ENCODE assay signal across 15 mouse cellular contexts in the genomic region with DNA sequence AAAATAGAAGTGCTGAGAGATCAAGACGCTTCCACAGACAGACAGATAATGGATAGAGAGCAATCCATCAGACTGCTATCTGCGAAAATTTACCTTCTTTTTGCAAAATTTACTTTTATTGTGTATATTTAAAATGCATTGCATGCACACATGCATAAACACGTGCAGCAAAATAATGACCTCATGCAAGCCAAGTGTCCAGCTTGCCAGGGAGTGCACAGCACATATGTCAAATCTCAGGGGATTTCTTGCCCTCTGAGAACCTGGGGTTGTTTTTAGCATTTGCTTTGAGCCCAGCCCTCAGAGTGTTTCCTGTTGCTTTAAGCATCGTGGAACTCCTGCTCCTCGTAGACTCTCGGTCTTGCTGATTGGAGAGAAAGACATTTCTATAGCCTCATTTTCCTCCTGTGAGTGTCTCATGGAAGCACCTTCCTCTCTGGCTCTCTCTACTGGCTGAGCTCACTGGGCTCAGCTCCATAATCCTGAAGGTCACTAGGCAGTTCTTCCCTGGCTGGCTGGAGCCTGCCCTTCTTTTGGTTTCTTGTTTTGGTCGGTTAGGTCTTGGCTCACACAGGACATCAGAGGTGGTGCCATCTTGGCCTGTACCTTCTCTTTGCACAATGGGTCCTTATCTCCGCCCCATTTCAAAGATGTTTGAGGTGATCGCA.
DNase-seq lines count a peak whose midpoint lies in the region; TF ChIP-seq lines count a peak whose summit lies in the region.
"Had no signal": no experiment of that assay in that cellular context is flagged by ENCODE, and none has a peak within 500 bp of the region (broad histone marks: within the 10 kb centered on the region; RNA-seq: fewer than 3 reads in every experiment).

No protein-coding gene starts in this region.

- TF ChIP-seq POLR2A in lung, adult 2 months (IDR thresholded peaks at IDR 0.05; ENCODE audit: borderline replicate concordance, extremely low read depth, low read depth, low read length): no peak

- no peaks in the 10 kb centered on the region for H3K4me1 ChIP-seq in lung, adult 2 months (ENCODE audit: control insufficient read depth, insufficient read depth, low read length)
- H3K4me1 ChIP-seq: embryonic facial prominence, embryonic 10.5 days; forebrain, embryonic 15.5 days; hindbrain, embryonic 15.5 days; neural tube, embryonic 13.5 days had no signal

- intact Hi-C loops in heart, postnatal 10 days (cut with DNase I): no loop called here
- intact Hi-C loops in heart, postnatal 36 days (cut with DNase I): no loop called here

- TF ChIP-seq CTCF in lung, adult 2 months (IDR thresholded peaks at IDR 0.05; ENCODE audit: insufficient read depth, low read length): no peak

- WGBS in lung, adult 2 months: 63% methylated on average over 9 of the region's 9 CpGs

- no peak overlapping the region for H3K4me3 ChIP-seq in lung, adult 2 months (replicated peaks; ENCODE audit: extremely low read depth, low read depth, low read length)
- H3K4me3 ChIP-seq: embryonic facial prominence, embryonic 10.5 days; forebrain, embryonic 15.5 days; hindbrain, embryonic 15.5 days; liver, embryonic 13.5 days; neural tube, embryonic 13.5 days had no signal

- DNase-seq in heart, postnatal 10 days: peak; percentile 37 to 47
- DNase-seq in heart, adult 11 months: no peak
- peak; percentile 64 for DNase-seq in adrenal gland, postnatal 10 days
- peak; percentile 53 for DNase-seq in cerebellum, adult 11 months
- DNase-seq in heart, postnatal 36 days: peak; percentile 10 to 11
- no peak for DNase-seq in embryo, embryonic 11 days
- DNase-seq in lung, adult 2 months: no peak
- no peak for DNase-seq in layer of hippocampus, postnatal 14 days (ENCODE audit: low spot score in 2 of 2)
- DNase-seq: layer of hippocampus, postnatal 36 days; liver, embryonic 13.5 days; thymus, postnatal 14 days had no signal

Comparison
In these comparisons a context has a peak if more than half of its experiments do, and no peak if none do; other contexts are left out.
1. DNase-seq: peak in heart, postnatal 10 days (2 of 2), adrenal gland, postnatal 10 days (single experiment), cerebellum, adult 11 months (single experiment) and heart, postnatal 36 days (2 of 2); none in heart, adult 11 months (single experiment), embryo, embryonic 11 days (single experiment), lung, adult 2 months (single experiment) and layer of hippocampus, postnatal 14 days (0 of 2).